Comparison of ENCODE assay signal across 18 mouse cellular contexts in genomic region chr17:78768937-78769336, GRCm38 (mm10).
"Had no signal": no experiment of that assay in that cellular context is flagged by ENCODE, and none has a peak within 500 bp of the region (broad histone marks: within the 10 kb centered on the region; RNA-seq: fewer than 3 reads in every experiment).

No protein-coding gene starts in this region.

- H3K4me1 ChIP-seq: limb, embryonic 10.5 days; megakaryocyte, embryonic 14.5 days; midbrain, embryonic 15.5 days; neural tube, embryonic 12.5 days had no signal

- H3K9me3 ChIP-seq: limb, embryonic 10.5 days; liver, embryonic 12.5 days; megakaryocyte, embryonic 14.5 days; midbrain, embryonic 15.5 days; neural tube, embryonic 12.5 days had no signal

- H3K27ac ChIP-seq: kidney, postnatal 0 days; left cerebral cortex, adult 2 months; limb, embryonic 10.5 days; liver, embryonic 12.5 days; macrophage; midbrain, embryonic 15.5 days; neural tube, embryonic 12.5 days had no signal

- H3K4me2 ChIP-seq: liver, embryonic 12.5 days; lung, embryonic 14.5 days; midbrain, embryonic 11.5 days; midbrain, embryonic 15.5 days; neural tube, embryonic 12.5 days had no signal

- H3K4me3 ChIP-seq: left cerebral cortex, adult 2 months; limb, embryonic 10.5 days; liver, embryonic 12.5 days; megakaryocyte, embryonic 14.5 days; midbrain, embryonic 15.5 days; neural tube, embryonic 12.5 days had no signal

- ATAC-seq: liver, embryonic 12.5 days; midbrain, embryonic 15.5 days had no signal

- DNase-seq: kidney, adult 9 months; kidney, postnatal 36 days; lung, embryonic 14.5 days; lung, postnatal 10 days; retina, postnatal 1 day; right cerebral cortex, postnatal 4 days; spleen, adult 18-20 months; thymus, adult 18-20 months; thymus, postnatal 14 days had no signal

- H3K9ac ChIP-seq: liver, embryonic 12.5 days; lung, embryonic 14.5 days; midbrain, embryonic 15.5 days; neural tube, embryonic 12.5 days had no signal

- H3K27me3 ChIP-seq: liver, embryonic 12.5 days; megakaryocyte, embryonic 14.5 days; midbrain, embryonic 15.5 days; neural tube, embryonic 12.5 days had no signal
